Mouse (Mus musculus) neural tube, embryonic 11.5 days (tissue): Measurements from ENCODE around the gene 8030474K03Rik. TPM values are rescaled to one million over a fixed set of nuclear protein-coding genes. Genes with fewer than 3 reads are reported as not detected.

Experiments used
- ATAC-seq: fragments of 200-750 bp; cut with Nextera tagmentation; 2 replicates; pipeline ENCODE4 v1.8.0; 2017; ENCODE audit warnings: moderate number of reproducible peaks, mild to moderate bottlenecking, moderate TSS enrichment, moderate library complexity; ENCODE audit not compliant: insufficient read depth, low FRiP score, low TSS enrichment
- DNase-seq: peaks from one replicate; pipeline ENCODE4 v3.0.0-alpha.2; 2015; ENCODE audit warnings: low spot score
- H3K27ac ChIP-seq: fragments of 300-500 bp; sonication (generic); 2 replicates; pipeline ENCODE4 v1.5.1; 2014; ENCODE audit warnings: low read depth, mild to moderate bottlenecking, low read length
- H3K27me3 ChIP-seq: fragments of 300-500 bp; sonication (generic); 2 replicates; pipeline ENCODE4 v1.6.1; 2014; ENCODE audit warnings: mild to moderate bottlenecking, low read length, mixed read lengths; ENCODE audit not compliant: control insufficient read depth, insufficient read depth
- H3K36me3 ChIP-seq: fragments of 300-500 bp; sonication (generic); 2 replicates; pipeline ENCODE4 v1.6.1; 2014; ENCODE audit warnings: mild to moderate bottlenecking, low read length, moderate library complexity, mixed read lengths; ENCODE audit not compliant: control insufficient read depth, insufficient read depth
- H3K4me1 ChIP-seq: fragments of 300-500 bp; sonication (generic); 2 replicates; pipeline ENCODE4 v1.6.1; 2014; ENCODE audit warnings: low read length, mixed read lengths; ENCODE audit not compliant: control insufficient read depth, insufficient read depth
- H3K4me2 ChIP-seq: fragments of 300-500 bp; sonication (generic); 2 replicates; pipeline ENCODE4 v1.6.1; 2014; ENCODE audit warnings: low read depth, mild to moderate bottlenecking, moderate library complexity
- H3K4me3 ChIP-seq: fragments of 300-500 bp; sonication (generic); 2 replicates; pipeline ENCODE4 v1.5.1; 2014; ENCODE audit warnings: low read depth, low read length
- H3K9ac ChIP-seq: fragments of 300-500 bp; sonication (generic); 2 replicates; pipeline ENCODE4 v1.6.1; 2014; ENCODE audit warnings: mild to moderate bottlenecking, low read length
- H3K9me3 ChIP-seq: fragments of 300-500 bp; sonication (generic); 2 replicates; pipeline ENCODE4 v1.6.1; 2016; ENCODE audit warnings: low read length; ENCODE audit not compliant: control insufficient read depth
- WGBS: fragments of 180-500 bp; shearing (Covaris S2); extraction: QIAGEN DNeasy Blood & Tissue Kit; methylation state at CpG from one replicate; pipeline ENCODE4 v1.1.7; 2014; 5-methylcytosine and 5-hydroxymethylcytosine counted together
- polyA plus RNA-seq: library from polyadenylated mRNA; unstranded; fragments of >200 nt; fragmentation: Nextera tagmentation; extraction: Ambion mirVana; gene quantifications from 2 replicates; pipeline ENCODE4 v1.2.1, GENCODE M21; 2014

Gene 8030474K03Rik
- 0.35 TPM in 1 of 2 replicates, not detected in the other for polyA plus RNA-seq

DNA sequence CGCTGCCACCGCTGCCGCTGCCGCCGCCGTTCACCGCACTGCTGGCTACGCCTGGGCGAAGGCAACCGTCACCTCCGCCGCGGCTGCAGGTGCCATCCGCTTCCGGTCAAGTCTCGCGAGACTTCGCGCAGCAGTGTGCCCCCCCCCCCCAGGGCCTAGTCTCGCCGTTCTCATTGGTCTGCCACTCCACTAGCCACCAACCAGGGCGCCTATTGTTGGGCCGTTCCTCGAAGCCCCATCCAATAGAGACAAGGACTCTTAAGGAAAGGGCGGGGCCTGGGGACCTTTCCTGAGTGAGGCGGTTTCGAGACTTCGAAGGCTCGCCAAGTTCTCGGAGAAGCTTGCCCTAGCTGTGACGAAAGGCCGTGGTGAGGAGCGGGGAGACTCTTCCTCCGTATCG is at the start of gene 8030474K03Rik, which contains the start of gene Gm4779:
8030474K03Rik (plus strand) TSS at position 315 of the 400 bp plus-strand sequence.
Gm4779 (minus strand) TSS at position 82 of the 400 bp plus-strand sequence.
- ATAC-seq (no peak), DNase-seq (no peak)
- H3K27ac ChIP-seq, result no peak within 1 kb of the TSS
- WGBS, result 91% methylated on average over 26 of the region's 35 CpGs
- H3K4me1 ChIP-seq, result no peaks in the 10 kb centered on the region
- no peak within 1 kb of the TSS for H3K9ac ChIP-seq
- no peaks in the 10 kb centered on the region for H3K27me3 ChIP-seq
- H3K4me3 ChIP-seq, result no peak within 1 kb of the TSS
- no peaks in the 10 kb centered on the region for H3K36me3 ChIP-seq
- no peak within 1 kb of the TSS for H3K4me2 ChIP-seq
- no peaks in the 10 kb centered on the region for H3K9me3 ChIP-seq

DNA sequence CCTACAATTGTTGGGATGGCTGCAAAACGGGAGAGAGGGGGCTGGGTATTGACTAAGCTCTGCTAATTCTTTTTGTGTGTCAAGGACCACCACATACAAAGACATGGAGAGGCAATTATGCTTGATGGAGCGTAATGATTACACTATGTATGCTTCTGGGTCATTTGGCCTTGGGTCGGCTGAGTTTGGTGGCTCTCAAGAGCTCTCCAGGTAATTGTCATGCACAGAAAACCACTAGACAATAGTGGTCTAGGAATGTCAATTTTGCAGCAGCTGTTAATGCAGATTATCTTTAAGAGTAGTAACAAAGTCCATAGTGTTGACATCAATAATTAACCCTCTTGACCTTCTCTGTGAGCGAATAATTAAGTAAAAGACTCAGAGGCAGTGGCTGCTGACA is 44.3 kb upstream of the 8030474K03Rik start:
- WGBS, result 48% methylated on average over 4 of the region's 4 CpGs
- no peak for ATAC-seq
- no peaks in the 10 kb centered on the region for H3K27me3 ChIP-seq

DNA sequence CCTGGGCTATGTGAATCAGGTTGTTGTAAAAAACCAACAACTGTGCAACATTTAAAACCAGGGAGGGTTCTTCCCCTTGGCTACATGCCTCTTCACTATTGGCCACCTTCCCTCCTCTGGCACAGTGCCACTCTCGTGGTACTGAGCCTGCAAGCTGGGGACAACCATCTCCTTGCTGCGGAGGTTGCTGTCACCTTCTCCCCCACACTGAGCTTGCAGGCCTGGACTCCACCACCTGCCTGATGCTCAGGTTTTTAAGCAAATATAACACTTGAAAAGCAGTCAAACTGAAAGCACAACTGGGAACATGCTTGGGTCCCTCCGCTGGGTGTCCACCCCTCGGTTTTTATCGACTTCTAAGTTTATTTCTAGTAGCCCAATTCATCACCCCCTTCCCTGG is 40.0 kb upstream of the 8030474K03Rik start:
- ATAC-seq, result no peak
- H3K4me2 ChIP-seq, result no peak overlapping the region
- no peak for DNase-seq
- WGBS, result 84% methylated on average over 5 of the region's 5 CpGs
- no peaks in the 10 kb centered on the region for H3K27me3 ChIP-seq
- H3K9me3 ChIP-seq, result no peaks in the 10 kb centered on the region
- no peak overlapping the region for H3K4me3 ChIP-seq
- no peaks in the 10 kb centered on the region for H3K4me1 ChIP-seq
- H3K9ac ChIP-seq, result no peak overlapping the region
- no peaks in the 10 kb centered on the region for H3K36me3 ChIP-seq
- no peak overlapping the region for H3K27ac ChIP-seq

More for the DNA sequence above, 44.3 kb upstream of the 8030474K03Rik start:
- Histone ChIP-seq H3K9ac (no peak overlapping the region), H3K4me1 (no peaks in the 10 kb centered on the region), H3K36me3 (no peaks in the 10 kb centered on the region), H3K4me3 (no peak overlapping the region), H3K4me2 (no peak overlapping the region), H3K27ac (no peak overlapping the region), H3K9me3 (no peaks in the 10 kb centered on the region)
- no peak for DNase-seq

DNA sequence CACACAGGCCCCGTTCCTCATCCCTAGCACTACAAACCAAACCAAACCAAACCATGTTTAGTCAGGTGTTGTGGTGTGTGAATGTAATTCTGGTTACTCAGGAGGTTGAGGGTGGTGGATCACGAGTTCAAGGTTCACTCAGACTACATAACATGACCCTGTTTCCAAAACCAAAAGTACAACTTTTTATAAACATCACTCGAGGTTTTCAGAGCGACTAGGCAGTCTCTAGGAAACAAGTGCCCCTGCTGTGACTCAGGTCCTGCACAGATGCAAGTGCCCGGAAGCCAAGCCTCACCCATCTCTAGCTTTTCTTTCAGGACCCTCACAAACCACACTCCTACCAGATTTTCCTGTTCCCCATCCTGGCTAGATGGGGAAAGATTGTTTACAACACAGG is 29.8 kb upstream of the 8030474K03Rik start:
- 69% methylated on average over 5 of the region's 5 CpGs for WGBS
- Histone ChIP-seq H3K4me1 (no peaks in the 10 kb centered on the region), H3K4me3 (no peak overlapping the region), H3K4me2 (no peak overlapping the region), H3K27me3 (no peaks in the 10 kb centered on the region), H3K36me3 (no peaks in the 10 kb centered on the region), H3K9me3 (no peaks in the 10 kb centered on the region), H3K27ac (no peak overlapping the region), H3K9ac (no peak overlapping the region)
- ATAC-seq, result no peak
- no peak for DNase-seq

DNA sequence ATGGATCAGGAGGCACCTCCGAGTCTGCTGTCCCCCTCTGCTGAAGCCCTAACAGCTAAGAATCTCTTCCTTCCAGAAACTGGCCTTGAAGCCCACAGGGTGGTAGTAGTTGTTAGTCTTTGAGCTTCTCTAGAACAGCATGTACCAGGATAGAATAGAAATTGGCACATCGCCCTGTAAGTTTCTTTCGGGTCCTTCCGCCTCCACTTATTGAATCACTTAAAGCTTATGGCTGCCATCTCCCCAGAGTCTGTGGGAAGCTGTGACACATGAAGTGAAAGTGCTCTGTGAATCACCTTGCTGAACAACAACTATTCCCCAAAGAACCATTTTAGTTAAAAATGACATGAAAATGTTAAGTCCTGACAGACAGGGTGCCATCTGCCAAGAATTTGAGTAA is 29.3 kb upstream of the 8030474K03Rik start:
- Histone ChIP-seq H3K36me3 (no peaks in the 10 kb centered on the region), H3K27ac (no peak overlapping the region), H3K27me3 (no peaks in the 10 kb centered on the region), H3K9ac (no peak overlapping the region), H3K4me1 (no peaks in the 10 kb centered on the region), H3K4me2 (no peak overlapping the region), H3K9me3 (no peaks in the 10 kb centered on the region), H3K4me3 (no peak overlapping the region)
- no peak for DNase-seq
- WGBS, result 85% methylated on average over 4 of the region's 4 CpGs
- ATAC-seq, result no peak

DNA sequence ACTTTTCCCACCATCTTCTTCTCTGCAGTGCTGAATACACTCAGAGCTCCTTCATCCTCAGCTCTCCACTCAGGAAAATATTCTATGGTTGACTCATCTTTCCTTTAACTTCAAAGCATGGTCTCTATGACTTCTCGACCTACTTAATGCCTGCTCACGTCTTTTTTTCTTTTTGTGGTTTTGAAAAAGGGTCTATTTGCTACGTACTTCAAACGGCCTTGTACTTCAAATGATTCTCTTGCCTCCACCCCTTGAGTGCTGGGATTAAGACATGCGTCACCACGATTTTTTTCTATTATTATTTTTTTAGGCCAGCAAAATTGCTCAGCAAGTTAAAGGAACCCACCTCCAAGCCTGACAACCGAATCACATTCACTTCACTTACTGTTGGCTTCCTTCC is 27.2 kb upstream of the 8030474K03Rik start:
- ATAC-seq (no peak), DNase-seq (no peak)
- Histone ChIP-seq H3K4me2 (no peak overlapping the region), H3K36me3 (no peaks in the 10 kb centered on the region), H3K9ac (no peak overlapping the region), H3K27me3 (no peaks in the 10 kb centered on the region), H3K9me3 (no peaks in the 10 kb centered on the region), H3K4me1 (no peaks in the 10 kb centered on the region), H3K27ac (no peak overlapping the region), H3K4me3 (no peak overlapping the region)
- 74% methylated on average over 7 of the region's 7 CpGs for WGBS

DNA sequence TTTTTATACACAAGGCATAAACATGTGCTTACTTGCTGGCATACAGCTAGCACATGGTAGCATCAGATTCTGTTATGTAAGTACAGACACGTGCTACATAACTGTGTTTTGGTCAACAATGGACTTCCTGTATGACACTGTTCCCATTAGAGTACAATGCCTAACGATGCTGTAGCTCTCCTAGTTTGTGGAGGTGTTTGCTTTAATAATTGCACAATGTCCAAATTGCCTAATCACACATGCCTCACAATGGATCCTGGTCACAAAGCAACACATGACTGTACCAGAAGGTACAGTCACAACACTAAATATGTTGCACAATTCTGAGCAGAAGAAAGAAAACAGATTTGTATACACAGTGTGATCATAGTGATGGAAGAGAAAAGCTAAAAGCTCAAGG is 25.0 kb upstream of the 8030474K03Rik start:
- Histone ChIP-seq H3K4me2 (no peak overlapping the region), H3K4me1 (no peaks in the 10 kb centered on the region), H3K4me3 (no peak overlapping the region), H3K27me3 (no peaks in the 10 kb centered on the region), H3K9ac (no peak overlapping the region), H3K36me3 (no peaks in the 10 kb centered on the region), H3K27ac (no peak overlapping the region), H3K9me3 (no peaks in the 10 kb centered on the region)
- WGBS, result 77% methylated on average over 2 of the region's 2 CpGs
- DNase-seq (no peak), ATAC-seq (no peak)

DNA sequence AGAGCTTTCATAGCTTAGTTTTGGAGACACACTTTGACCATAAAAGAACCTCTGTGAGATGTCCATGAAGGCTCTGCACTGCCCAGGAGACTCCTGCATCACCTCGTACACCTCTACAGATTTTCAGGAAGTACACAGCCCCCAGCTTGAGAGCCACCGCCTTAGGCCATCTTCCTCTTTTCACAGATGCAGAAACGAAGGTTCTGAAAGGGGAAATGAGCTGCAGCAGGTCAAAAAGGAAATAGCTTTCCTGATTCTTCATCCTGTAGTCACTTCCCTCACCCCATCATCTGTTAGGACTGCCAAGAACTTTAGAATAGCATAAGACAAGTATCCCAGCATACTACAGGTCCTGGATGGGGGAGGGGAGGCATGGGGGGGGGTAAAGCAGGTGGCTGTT is 24.1 kb upstream of the 8030474K03Rik start:
- no peaks in the 10 kb centered on the region for H3K36me3 ChIP-seq
- ATAC-seq, result no peak
- H3K4me3 ChIP-seq, result no peak overlapping the region
- DNase-seq, result no peak
- no peak overlapping the region for H3K4me2 ChIP-seq
- no peak overlapping the region for H3K9ac ChIP-seq
- no peaks in the 10 kb centered on the region for H3K9me3 ChIP-seq
- H3K4me1 ChIP-seq, result no peaks in the 10 kb centered on the region
- WGBS, result 59% methylated on average over 3 of the region's 3 CpGs
- H3K27me3 ChIP-seq, result no peaks in the 10 kb centered on the region
- no peak overlapping the region for H3K27ac ChIP-seq

DNA sequence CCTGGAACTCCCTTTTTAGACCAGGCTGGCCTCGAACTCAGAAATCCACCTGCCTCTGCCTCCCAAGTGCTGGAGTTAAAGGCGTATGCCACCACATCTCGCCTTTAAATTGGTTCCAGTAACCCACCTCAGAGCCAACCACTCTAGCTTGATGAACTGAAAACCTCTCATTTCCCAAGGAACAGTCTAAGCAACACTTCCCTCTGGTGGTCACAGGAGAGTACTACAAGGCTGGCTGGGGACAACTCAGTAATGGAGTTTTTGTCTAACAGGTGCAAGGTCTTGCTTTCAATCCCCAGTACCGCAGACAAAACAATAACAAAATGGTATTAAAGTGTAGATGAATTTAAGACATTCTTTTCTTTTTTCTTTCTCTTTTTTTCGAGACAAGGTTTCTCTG is 22.4 kb upstream of the 8030474K03Rik start:
- no peaks in the 10 kb centered on the region for H3K36me3 ChIP-seq
- no peak overlapping the region for H3K4me3 ChIP-seq
- ATAC-seq (no peak), DNase-seq (peak; percentile 56)
- H3K9ac ChIP-seq, result no peak overlapping the region
- H3K27me3 ChIP-seq, result no peaks in the 10 kb centered on the region
- H3K4me1 ChIP-seq, result no peaks in the 10 kb centered on the region
- WGBS, result 51% methylated on average over 5 of the region's 5 CpGs
- no peak overlapping the region for H3K4me2 ChIP-seq
- H3K9me3 ChIP-seq, result no peaks in the 10 kb centered on the region
- H3K27ac ChIP-seq, result no peak overlapping the region
